Mouse (Mus musculus) lung, embryonic 16.5 days (tissue): ENCODE results near the gene Chil1. TPM values are rescaled to one million over a fixed set of nuclear protein-coding genes. Genes with fewer than 3 reads are reported as not detected.

Source experiments
- ATAC-seq: fragments of 200-750 bp; cut with Nextera tagmentation; 2 replicates; pipeline ENCODE4 v1.8.0; 2017; ENCODE audit warnings: low read depth, mild to moderate bottlenecking, moderate library complexity
- H3K27ac ChIP-seq: fragments of 300-500 bp; sonication (generic); 2 replicates; pipeline ENCODE4 v1.5.1; 2014; ENCODE audit warnings: mild to moderate bottlenecking, control low read depth, low read length
- H3K27me3 ChIP-seq: fragments of 300-500 bp; sonication (generic); 2 replicates; pipeline ENCODE4 v1.6.1; 2014; ENCODE audit warnings: low read depth, low read length, mixed read lengths; ENCODE audit not compliant: control insufficient read depth, insufficient read depth
- H3K36me3 ChIP-seq: fragments of 300-500 bp; sonication (generic); 2 replicates; pipeline ENCODE4 v1.6.1; 2014; ENCODE audit warnings: low read length; ENCODE audit not compliant: control insufficient read depth, insufficient read depth
- H3K4me1 ChIP-seq: fragments of 300-500 bp; sonication (generic); replicated peaks from 2 replicates; pipeline ENCODE4 v1.6.1; 2014; ENCODE audit warnings: low read length, mixed read lengths; ENCODE audit not compliant: control insufficient read depth, insufficient read depth
- H3K4me2 ChIP-seq: fragments of 300-500 bp; sonication (generic); 2 replicates; pipeline ENCODE4 v1.6.1; 2014; ENCODE audit warnings: low read depth, low read length, control low read depth
- H3K4me3 ChIP-seq: fragments of 300-500 bp; sonication (generic); 2 replicates; pipeline ENCODE4 v1.5.1; 2014; ENCODE audit warnings: mild to moderate bottlenecking, low read length, control low read depth
- H3K9ac ChIP-seq: fragments of 300-500 bp; sonication (generic); 2 replicates; pipeline ENCODE4 v1.6.1; 2014; ENCODE audit warnings: low read length, control low read depth
- H3K9me3 ChIP-seq: fragments of 300-500 bp; sonication (generic); 2 replicates; pipeline ENCODE4 v1.6.1; 2016; ENCODE audit warnings: low read length; ENCODE audit not compliant: control insufficient read depth
- WGBS: fragments of 180-500 bp; shearing (Covaris S2); extraction: QIAGEN DNeasy Blood & Tissue Kit; methylation state at CpG from one replicate; pipeline ENCODE4 v1.1.7; 2014; 5-methylcytosine and 5-hydroxymethylcytosine counted together
- polyA plus RNA-seq: library from polyadenylated mRNA; unstranded; fragments of >200 nt; fragmentation: Nextera tagmentation; extraction: Ambion mirVana; gene quantifications from 2 replicates; pipeline ENCODE4 v1.2.1, GENCODE M21; 2015

The Chil1 gene
- polyA plus RNA-seq, 1 experiment from 2014 or later, result 1.2 TPM

DNA sequence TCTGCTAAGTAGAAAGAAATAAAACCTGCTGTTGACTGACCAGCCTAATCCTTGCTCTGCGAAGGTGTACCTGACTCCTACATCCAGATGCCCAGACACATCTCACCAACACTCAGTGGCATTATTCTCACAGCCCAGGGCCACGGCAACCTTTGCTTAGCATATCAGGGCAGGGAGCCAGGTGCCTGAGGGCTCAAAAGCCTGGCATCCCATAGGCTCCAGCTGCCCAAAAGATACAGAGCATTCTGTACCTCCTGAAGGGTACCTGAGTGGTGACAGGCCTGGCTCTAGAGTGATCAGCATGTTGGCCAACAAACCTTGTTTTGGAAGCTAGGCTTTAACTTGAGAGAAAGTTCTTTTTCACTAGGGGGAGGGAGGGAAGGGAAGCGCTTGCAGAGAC, 49.3 kb downstream of the Chil1 start:
- H3K27me3 ChIP-seq, result peaks cover 26% of the 10 kb centered on the region
- no peak overlapping the region for H3K27ac ChIP-seq
- H3K4me2 ChIP-seq, result no peak overlapping the region
- no peaks in the 10 kb centered on the region for H3K9me3 ChIP-seq
- H3K9ac ChIP-seq, result no peak overlapping the region
- no peak for ATAC-seq
- H3K36me3 ChIP-seq, result no peaks in the 10 kb centered on the region
- peaks cover 11% of the 10 kb centered on the region for H3K4me1 ChIP-seq
- 72% methylated on average over 3 of the region's 3 CpGs for WGBS
- no peak overlapping the region for H3K4me3 ChIP-seq

DNA sequence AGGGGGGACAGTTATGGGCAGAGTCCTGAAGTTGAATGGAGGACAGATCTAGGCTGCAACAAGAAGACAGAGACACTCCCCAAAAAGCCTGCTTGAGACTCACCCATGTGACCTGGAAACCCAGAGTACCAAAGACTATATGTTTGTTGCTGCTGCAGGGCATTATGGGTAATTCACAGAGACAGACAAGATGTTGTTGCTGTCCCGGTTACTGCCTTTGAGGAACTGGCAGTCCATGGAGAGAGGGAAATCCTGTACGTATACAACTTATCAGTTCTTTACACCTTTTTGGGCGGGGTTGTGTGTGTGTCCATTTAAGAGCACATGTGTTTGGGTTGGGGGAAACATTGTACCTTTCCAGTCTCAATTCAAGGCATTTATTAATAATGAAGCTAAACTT, 49.7 kb downstream of the Chil1 start:
- Histone ChIP-seq H3K36me3 (no peaks in the 10 kb centered on the region), H3K9ac (no peak overlapping the region), H3K27me3 (peaks cover 29% of the 10 kb centered on the region), H3K4me2 (no peak overlapping the region), H3K9me3 (no peaks in the 10 kb centered on the region), H3K27ac (no peak overlapping the region), H3K4me3 (no peak overlapping the region), H3K4me1 (peaks cover 11% of the 10 kb centered on the region)
- 72% methylated on average over 3 of the region's 3 CpGs for WGBS
- ATAC-seq, result no peak

DNA sequence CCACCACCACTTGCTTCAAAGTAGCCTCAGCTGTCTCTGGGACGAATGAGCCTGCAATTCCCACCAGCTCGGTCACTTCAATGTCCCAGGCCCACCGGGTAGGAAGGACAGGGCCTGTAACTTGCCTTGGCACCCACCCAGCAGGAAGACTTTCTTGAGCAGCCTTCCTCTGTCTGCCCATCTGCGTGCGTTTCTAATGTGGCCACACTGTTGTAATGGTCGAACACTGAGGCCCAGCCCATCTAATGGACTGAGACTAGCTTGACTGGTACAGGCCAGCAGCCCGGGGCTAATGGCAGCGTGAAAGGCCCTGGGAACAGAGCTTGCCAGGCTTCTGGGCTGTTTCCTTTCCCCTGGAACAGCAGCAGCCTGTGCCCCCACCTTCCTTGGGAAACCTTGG, 50.4 kb downstream of the Chil1 start:
- H3K4me2 ChIP-seq, result peak overlapping the region; percentile 18; the same call in 1 of the 2 replicates
- H3K27ac ChIP-seq, result peak overlapping the region; percentile 87
- H3K27me3 ChIP-seq, result peaks cover 29% of the 10 kb centered on the region
- H3K9ac ChIP-seq, result peak overlapping the region; percentile 25; the same call in 1 of the 2 replicates
- 59% methylated on average over 8 of the region's 8 CpGs for WGBS
- no peaks in the 10 kb centered on the region for H3K9me3 ChIP-seq
- H3K4me1 ChIP-seq, result peaks cover 11% of the 10 kb centered on the region
- H3K4me3 ChIP-seq, result no peak overlapping the region
- no peaks in the 10 kb centered on the region for H3K36me3 ChIP-seq
- ATAC-seq, result no peak; the same call in 1 of the 2 replicates

- Histone ChIP-seq H3K27ac (peak overlapping the region; percentile 87), H3K27me3 (peaks cover 29% of the 10 kb centered on the region), H3K4me1 (peaks cover 11% of the 10 kb centered on the region), H3K4me3 (no peak overlapping the region; the same call in 1 of the 2 replicates), H3K4me2 (peak overlapping the region; percentile 92), H3K9ac (peak overlapping the region; percentile 25; the same call in 1 of the 2 replicates), H3K9me3 (no peaks in the 10 kb centered on the region), H3K36me3 (no peaks in the 10 kb centered on the region)
- 35% methylated on average over 12 of the region's 12 CpGs for WGBS
- peak; percentile 80 for ATAC-seq
These were observed 51.0 kb downstream of the Chil1 start for GRCm38 (mm10) chr1:134232778-134233531.

- Histone ChIP-seq H3K36me3 (no peaks in the 10 kb centered on the region), H3K27ac (peak overlapping the region; percentile 87), H3K9me3 (no peaks in the 10 kb centered on the region), H3K4me1 (peaks cover 11% of the 10 kb centered on the region), H3K4me2 (peak overlapping the region; percentile 92), H3K9ac (peak overlapping the region; percentile 1; the same call in 1 of the 2 replicates), H3K27me3 (peaks cover 29% of the 10 kb centered on the region), H3K4me3 (peak overlapping the region; percentile 47)
- WGBS, result 49% methylated on average over 19 of the region's 19 CpGs
- ATAC-seq, result no peak
These were observed 51.9 kb downstream of the Chil1 start for GRCm38 (mm10) chr1:134233681-134234454.

DNA sequence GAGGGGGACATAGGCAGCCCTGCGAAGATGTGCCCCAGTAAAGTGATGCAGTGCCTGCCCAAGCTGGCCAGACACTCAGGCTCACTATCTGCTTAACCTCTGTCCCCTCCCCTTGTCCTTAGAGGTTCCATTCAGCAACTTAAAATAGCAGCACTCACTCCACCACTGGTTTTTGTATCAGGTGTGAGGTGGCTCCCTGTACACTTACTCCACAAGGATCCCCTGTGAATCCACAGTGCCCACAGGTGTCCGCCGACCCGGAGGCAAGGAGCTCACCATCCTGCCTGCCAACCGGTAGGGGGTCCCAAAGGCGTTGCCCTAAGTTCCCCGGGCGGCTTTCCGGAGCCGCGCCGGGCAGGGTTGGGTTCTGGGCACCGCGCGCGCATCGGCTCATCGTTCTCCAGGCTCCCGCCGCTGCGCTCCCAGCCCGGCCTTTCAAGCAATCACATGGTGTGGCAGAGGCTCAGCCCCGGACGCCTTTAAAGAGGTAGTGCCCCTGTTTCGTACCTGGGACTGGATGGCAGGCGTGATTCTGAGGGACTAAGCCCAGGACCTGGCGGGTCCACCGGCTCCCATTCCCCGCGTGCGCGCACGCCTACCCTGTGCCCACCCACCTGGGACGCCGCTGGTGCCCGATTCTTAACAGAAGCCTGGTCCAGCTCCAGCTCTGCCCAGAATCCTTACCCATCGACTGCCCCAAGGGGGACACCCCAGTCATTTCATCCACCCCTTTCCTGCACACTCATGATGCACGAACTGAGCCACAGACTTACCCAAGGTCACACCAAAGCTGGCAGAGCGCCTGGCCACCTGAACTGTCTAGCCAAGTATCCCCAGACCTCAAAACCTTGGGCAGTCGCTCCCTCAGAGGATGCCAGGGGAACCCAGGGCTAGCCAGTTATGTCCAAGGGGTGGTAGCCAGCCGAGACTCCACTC, 52.7 kb downstream of the Chil1 start:
- H3K4me3 ChIP-seq, result peak overlapping the region; percentile 47
- ATAC-seq, result peak; percentile 27
- H3K27me3 ChIP-seq, result peaks cover 29% of the 10 kb centered on the region
- H3K36me3 ChIP-seq, result no peaks in the 10 kb centered on the region
- no peak overlapping the region for H3K27ac ChIP-seq
- peak overlapping the region; percentile 92 for H3K4me2 ChIP-seq
- under 1% methylated on average over 41 of the region's 41 CpGs for WGBS
- peak overlapping the region; percentile 51 for H3K9ac ChIP-seq
- H3K9me3 ChIP-seq, result no peaks in the 10 kb centered on the region
- H3K4me1 ChIP-seq, result peaks cover 11% of the 10 kb centered on the region

- WGBS, result under 1% methylated on average over 31 of the region's 37 CpGs
- Histone ChIP-seq H3K27me3 (peaks cover 29% of the 10 kb centered on the region), H3K9ac (peak within 1 kb of the TSS; percentile 51), H3K4me3 (peak within 1 kb of the TSS; percentile 47), H3K4me2 (peak within 1 kb of the TSS; percentile 92), H3K4me1 (peaks cover 11% of the 10 kb centered on the region), H3K9me3 (no peaks in the 10 kb centered on the region), H3K27ac (no peak within 1 kb of the TSS), H3K36me3 (no peaks in the 10 kb centered on the region)
- ATAC-seq, result 0 out of 2 replicates have a peak, but pooled peaks have one; percentile 1
These were observed 53.5 kb downstream of the Chil1 start, which contains the start of gene Adora1 for GRCm38 (mm10) chr1:134235391-134235921. Gene Adora1 (minus strand): TSS chr1:134235431.

DNA sequence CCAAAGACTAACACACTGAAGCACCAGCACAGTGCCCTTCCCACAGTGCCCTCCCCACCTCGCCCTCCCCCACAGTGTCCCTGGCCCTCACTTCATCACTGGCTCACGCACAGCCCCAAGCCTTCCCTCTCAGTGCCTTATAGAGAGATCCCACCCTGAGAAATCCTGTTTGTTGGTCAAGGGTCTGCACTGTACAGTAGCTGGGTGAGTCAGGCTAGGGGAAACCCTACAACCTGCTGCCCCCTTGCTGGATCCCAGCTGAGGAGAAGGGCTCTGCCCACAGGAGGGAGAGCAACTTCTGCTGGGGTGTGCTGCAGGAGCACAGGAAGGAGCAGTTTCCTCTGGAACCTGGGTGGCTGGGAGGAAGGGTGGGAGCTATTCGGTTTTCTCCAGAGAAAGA, 54.2 kb downstream of the Chil1 start:
- Histone ChIP-seq H3K9me3 (no peaks in the 10 kb centered on the region), H3K27me3 (peaks cover 29% of the 10 kb centered on the region), H3K4me3 (no peak overlapping the region), H3K4me2 (no peak overlapping the region), H3K4me1 (peaks cover 11% of the 10 kb centered on the region), H3K36me3 (no peaks in the 10 kb centered on the region), H3K27ac (no peak overlapping the region), H3K9ac (no peak overlapping the region)
- no peak for ATAC-seq
- 34% methylated on average over 3 of the region's 3 CpGs for WGBS
